Mouse (Mus musculus) kidney, postnatal 0 days (tissue): ENCODE results near the gene Cenph. TPM values are rescaled to one million over a fixed set of nuclear protein-coding genes. Genes with fewer than 3 reads are reported as not detected.

ENCODE experiments used
- ATAC-seq: fragments of 200-750 bp; cut with Nextera tagmentation; replicated peaks from 2 replicates; pipeline ENCODE4 v1.8.0; 2017; ENCODE audit warnings: low read depth, moderate number of reproducible peaks, moderate TSS enrichment, moderate library complexity; ENCODE audit not compliant: low FRiP score
- DNase-seq: peaks from one replicate; pipeline ENCODE4 v3.0.0-alpha.2; 2016; ENCODE audit warnings: low spot score
- H3K27ac ChIP-seq: fragments of 300-500 bp; sonication (generic); 2 replicates; pipeline ENCODE4 v1.5.1; 2014; ENCODE audit warnings: mild to moderate bottlenecking
- H3K27me3 ChIP-seq: fragments of 300-500 bp; sonication (generic); 2 replicates; pipeline ENCODE4 v1.6.1; 2014; ENCODE audit warnings: low read length, mixed read lengths; ENCODE audit not compliant: insufficient read depth
- H3K36me3 ChIP-seq: fragments of 300-500 bp; sonication (generic); 2 replicates; pipeline ENCODE4 v1.6.1; 2014; ENCODE audit warnings: low read length, mixed read lengths; ENCODE audit not compliant: insufficient read depth
- H3K4me1 ChIP-seq: fragments of 300-500 bp; sonication (generic); replicated peaks from 2 replicates; pipeline ENCODE4 v1.6.1; 2014; ENCODE audit warnings: antibody characterized with exemption, low read length, mixed read lengths; ENCODE audit not compliant: insufficient read depth
- H3K4me2 ChIP-seq: fragments of 300-500 bp; sonication (generic); 2 replicates; pipeline ENCODE4 v1.6.1; 2014; ENCODE audit warnings: mild to moderate bottlenecking, low read length, moderate library complexity, mixed read lengths
- H3K4me3 ChIP-seq: fragments of 300-500 bp; sonication (generic); replicated peaks from 2 replicates; pipeline ENCODE4 v1.5.1; 2014; ENCODE audit warnings: low read depth, low read length
- H3K9ac ChIP-seq: fragments of 300-500 bp; sonication (generic); 2 replicates; pipeline ENCODE4 v1.6.1; 2014; ENCODE audit warnings: low read depth, low read length
- H3K9me3 ChIP-seq: fragments of 300-500 bp; sonication (generic); replicated peaks from 2 replicates; pipeline ENCODE4 v1.6.1; 2016; ENCODE audit warnings: low read length, inconsistent platforms, mixed read lengths
- CTCF ChIP-seq: IDR thresholded peaks from 2 replicates; pipeline ENCODE4 v1.5.1; 2016; ENCODE audit warnings: antibody characterized with exemption, low read depth, mild to moderate bottlenecking, moderate library complexity
- WGBS: fragments of 180-500 bp; shearing (Covaris S2); extraction: QIAGEN DNeasy Blood & Tissue Kit; methylation state at CpG from one replicate; pipeline ENCODE4 v1.1.7; 2014; 5-methylcytosine and 5-hydroxymethylcytosine counted together
- polyA plus RNA-seq: library from polyadenylated mRNA; unstranded; fragments of >200 nt; fragmentation: Nextera tagmentation; extraction: Ambion mirVana; gene quantifications from 2 replicates; pipeline ENCODE4 v1.2.1, GENCODE M21; 2015

Gene Cenph
- 20.9 and 23.8 TPM in 2 replicates for polyA plus RNA-seq

DNA sequence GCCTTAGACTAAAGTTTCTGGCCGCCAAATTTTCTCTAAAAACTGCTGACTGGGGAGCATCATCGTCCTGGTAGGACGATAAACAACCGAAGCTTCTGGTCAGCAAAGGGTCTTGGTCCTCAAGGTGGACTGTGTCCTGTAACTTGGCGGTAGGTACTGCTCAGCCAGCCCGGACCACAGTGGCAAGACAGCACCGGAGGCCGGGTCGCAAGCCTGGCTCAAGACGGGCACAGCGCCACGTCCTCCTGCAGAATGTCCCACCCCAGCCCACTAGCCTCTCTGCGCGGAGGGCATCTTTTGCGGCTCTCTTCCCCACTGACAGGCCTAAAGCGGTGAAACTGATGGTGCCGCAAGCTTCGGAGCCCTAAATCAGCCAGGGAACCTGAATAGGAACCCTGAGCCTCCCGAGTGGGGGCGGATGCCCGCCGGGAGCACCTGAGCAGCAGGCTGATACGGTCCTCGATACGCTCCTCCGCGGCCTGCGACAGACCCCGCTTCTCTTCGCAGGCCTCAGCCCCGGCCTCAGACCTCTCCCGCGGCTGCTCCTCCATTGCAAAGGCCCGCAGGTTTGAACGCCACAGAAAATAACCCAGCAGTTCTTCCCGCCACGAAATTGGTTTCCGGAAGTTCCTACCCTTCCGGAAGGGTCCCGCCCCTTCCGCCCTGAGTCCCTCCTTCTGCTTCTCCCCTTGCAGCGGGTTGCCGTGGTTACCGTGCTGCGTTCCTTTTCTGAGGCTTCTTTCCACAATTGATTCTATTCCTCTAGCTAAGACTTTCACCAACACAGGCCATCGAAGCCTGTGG, at the start of gene Cenph:
Cenph (minus strand) TSS at position 648 of the 804 bp plus-strand sequence.
- no peaks in the 10 kb centered on the region for H3K9me3 ChIP-seq
- peak within 1 kb of the TSS; percentile 88 for H3K4me2 ChIP-seq
- DNase-seq (peak; percentile 96), ATAC-seq (peak; percentile 93)
- peak within 1 kb of the TSS; percentile 63 for H3K9ac ChIP-seq
- H3K27me3 ChIP-seq, result no peaks in the 10 kb centered on the region
- no peak for TF ChIP-seq CTCF
- WGBS, result under 1% methylated on average over 46 of the region's 46 CpGs
- H3K36me3 ChIP-seq, result 0 out of 2 replicates have a peak, but pooled peaks cover 3% of the 10 kb centered on the region
- H3K4me3 ChIP-seq, result peak within 1 kb of the TSS; percentile 65
- H3K27ac ChIP-seq, result no peak within 1 kb of the TSS
- no peaks in the 10 kb centered on the region for H3K4me1 ChIP-seq

DNA sequence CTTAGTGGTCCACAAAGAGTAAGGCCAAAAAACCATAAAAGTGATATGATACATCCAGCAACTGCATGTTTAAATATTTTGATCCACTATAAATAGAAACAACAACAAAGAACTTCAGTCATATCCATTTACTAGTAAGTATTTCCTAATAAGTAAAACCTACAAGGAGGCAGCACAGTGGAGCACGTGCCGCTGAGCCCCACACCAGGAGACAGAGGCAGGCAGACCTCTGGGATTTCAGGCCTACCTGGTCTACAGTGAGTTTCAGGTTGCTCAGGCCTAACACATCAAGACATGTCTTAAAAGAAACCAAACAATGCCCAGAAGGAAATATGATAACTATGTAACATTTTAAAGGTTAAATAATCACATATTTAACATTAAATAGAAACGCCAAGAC, 49.2 kb upstream of the Cenph start:
- Histone ChIP-seq H3K4me3 (no peak overlapping the region), H3K36me3 (peaks cover 31% of the 10 kb centered on the region), H3K9me3 (no peaks in the 10 kb centered on the region), H3K4me2 (no peak overlapping the region), H3K4me1 (no peaks in the 10 kb centered on the region), H3K27ac (no peak overlapping the region), H3K27me3 (no peaks in the 10 kb centered on the region), H3K9ac (no peak overlapping the region)
- TF ChIP-seq CTCF, result no peak
- no peak for DNase-seq
- ATAC-seq, result no peak
- 89% methylated on average over 3 of the region's 3 CpGs for WGBS

- Histone ChIP-seq H3K27ac (no peak overlapping the region), H3K4me3 (no peak overlapping the region), H3K4me2 (no peak overlapping the region), H3K36me3 (peaks cover 35% of the 10 kb centered on the region), H3K4me1 (no peaks in the 10 kb centered on the region), H3K27me3 (no peaks in the 10 kb centered on the region), H3K9ac (no peak overlapping the region), H3K9me3 (no peaks in the 10 kb centered on the region)
- DNase-seq (no peak), ATAC-seq (no peak)
- 85% methylated on average over 6 of the region's 6 CpGs for WGBS
- no peak for TF ChIP-seq CTCF
These were observed 48.6 kb upstream of the Cenph start for GRCm38 (mm10) chr13:100824306-100824705.

- 97% methylated on average over 3 of the region's 3 CpGs for WGBS
- H3K27ac ChIP-seq, result no peak overlapping the region
- no peaks in the 10 kb centered on the region for H3K9me3 ChIP-seq
- no peak for TF ChIP-seq CTCF
- H3K9ac ChIP-seq, result no peak overlapping the region
- ATAC-seq, result no peak
- DNase-seq, result no peak
- peaks cover 38% of the 10 kb centered on the region for H3K36me3 ChIP-seq
- no peak overlapping the region for H3K4me2 ChIP-seq
- no peaks in the 10 kb centered on the region for H3K4me1 ChIP-seq
- no peaks in the 10 kb centered on the region for H3K27me3 ChIP-seq
- no peak overlapping the region for H3K4me3 ChIP-seq
These were observed 48.2 kb upstream of the Cenph start for GRCm38 (mm10) chr13:100823863-100824262.

DNA sequence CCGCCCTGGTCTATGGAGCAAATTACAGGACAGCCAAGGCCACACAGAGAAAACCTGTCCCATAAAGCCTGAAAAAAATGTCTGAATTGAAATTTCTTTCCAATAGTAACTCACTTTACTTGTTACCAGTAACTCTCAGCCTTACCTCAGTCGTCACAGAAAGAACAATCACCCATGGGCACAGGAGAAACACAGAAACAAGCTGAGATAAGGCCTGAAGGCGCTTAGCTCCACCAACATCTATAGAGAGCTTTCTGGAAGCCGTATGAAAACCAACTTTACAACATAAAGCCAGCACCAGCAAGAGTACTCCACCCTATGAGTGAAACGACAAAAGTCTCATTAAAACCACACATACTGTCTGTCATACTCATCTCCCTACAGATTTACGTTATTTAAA, 38.8 kb upstream of the Cenph start:
- H3K9ac ChIP-seq, result no peak overlapping the region
- TF ChIP-seq CTCF, result no peak
- no peaks in the 10 kb centered on the region for H3K27me3 ChIP-seq
- H3K4me2 ChIP-seq, result no peak overlapping the region
- H3K4me1 ChIP-seq, result no peaks in the 10 kb centered on the region
- no peaks in the 10 kb centered on the region for H3K9me3 ChIP-seq
- no peak overlapping the region for H3K4me3 ChIP-seq
- DNase-seq, result no peak
- H3K27ac ChIP-seq, result no peak overlapping the region
- 98% methylated on average over 6 of the region's 6 CpGs for WGBS
- no peak for ATAC-seq
- peaks cover 57% of the 10 kb centered on the region for H3K36me3 ChIP-seq

DNA sequence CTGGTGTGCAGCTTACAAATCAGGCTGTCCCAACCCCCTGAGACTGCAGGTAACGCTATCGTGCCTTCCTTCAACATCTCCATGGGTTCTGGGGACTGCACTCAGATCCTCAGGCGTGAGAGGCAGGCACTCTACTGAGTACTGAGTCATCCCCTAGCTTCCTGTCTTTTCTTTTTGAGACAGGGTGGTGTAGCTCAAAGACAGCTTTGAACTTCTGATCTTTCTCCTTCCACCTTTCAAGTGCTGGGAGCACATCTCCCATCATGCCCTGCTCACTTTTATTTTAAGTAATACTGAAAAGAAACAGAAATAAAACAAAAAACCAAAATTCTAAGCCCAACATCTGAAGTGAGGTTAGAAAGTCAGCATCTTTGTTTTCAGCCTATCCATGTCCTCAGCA, 30.1 kb upstream of the Cenph start:
- H3K27me3 ChIP-seq, result no peaks in the 10 kb centered on the region
- H3K4me3 ChIP-seq, result no peak overlapping the region
- H3K9ac ChIP-seq, result no peak overlapping the region
- peaks cover 54% of the 10 kb centered on the region for H3K36me3 ChIP-seq
- no peak for ATAC-seq
- H3K4me2 ChIP-seq, result no peak overlapping the region
- no peak for DNase-seq
- H3K27ac ChIP-seq, result no peak overlapping the region
- no peaks in the 10 kb centered on the region for H3K9me3 ChIP-seq
- WGBS, result 98% methylated on average over 3 of the region's 3 CpGs
- no peak for TF ChIP-seq CTCF
- no peaks in the 10 kb centered on the region for H3K4me1 ChIP-seq
